Mouse (Mus musculus): ENCODE results near the gene Scrn3.
A peak's percentile ranks its signal among the peaks of the same experiment; 100 is the strongest.

The Scrn3 gene

DNA sequence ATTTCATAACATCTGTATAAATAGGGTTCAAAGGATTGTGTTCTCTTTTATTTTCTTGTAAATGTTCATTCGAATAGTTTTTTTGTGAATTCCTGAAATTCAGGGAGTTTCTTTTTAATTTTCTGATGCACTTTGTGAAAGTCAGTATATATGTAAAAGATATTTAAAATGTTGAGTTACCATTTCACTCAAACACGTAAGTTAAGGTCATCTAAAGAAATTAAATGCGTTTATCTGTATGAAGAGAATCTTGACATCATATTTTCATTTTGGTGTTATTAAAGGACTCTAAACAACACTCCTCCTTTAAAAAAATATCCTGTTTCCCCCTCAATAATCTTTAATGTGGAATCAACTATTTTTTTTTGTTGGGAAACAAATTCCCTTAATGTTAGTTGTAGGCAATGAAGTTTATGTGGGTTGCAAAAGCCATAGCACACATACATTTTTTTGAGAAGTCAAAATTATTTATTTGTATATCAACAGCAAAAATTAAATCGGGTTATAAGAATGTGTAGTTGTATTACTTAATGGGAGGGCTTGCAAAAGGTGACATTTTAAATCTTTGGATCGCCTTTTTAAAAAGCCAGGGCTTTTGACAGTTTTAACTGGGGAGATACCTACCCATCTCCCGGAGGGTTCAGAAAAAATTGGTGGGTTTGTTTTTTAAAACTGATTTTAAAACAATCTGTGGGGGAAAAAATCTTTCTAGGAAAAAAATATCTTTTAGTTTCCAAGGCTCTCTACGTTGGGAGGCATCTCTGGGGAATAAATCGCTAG lies 37.0 kb upstream of the Scrn3 start:
- DNase-seq (ENCODE audit: low spot score in 2 of 2), result no peak

DNA sequence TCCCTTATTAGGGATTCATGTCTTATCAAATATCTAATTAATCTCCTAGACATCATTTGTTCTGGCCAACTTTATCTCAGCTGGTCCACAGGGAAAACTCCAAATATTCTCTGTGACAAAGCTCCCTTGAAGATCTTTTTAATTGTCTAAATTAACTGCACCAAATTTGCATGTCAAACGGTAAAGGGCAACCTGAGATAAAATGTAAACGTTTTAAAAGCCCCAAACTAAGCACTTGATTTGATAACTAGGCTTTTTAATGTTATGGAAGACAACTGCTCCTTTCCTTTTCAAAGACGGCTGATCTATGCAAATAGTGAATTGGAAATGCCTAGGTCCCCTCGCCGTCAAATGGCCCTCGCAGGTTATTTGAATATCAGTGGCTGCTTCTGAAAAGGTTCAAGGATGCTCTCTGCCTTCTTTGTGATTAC lies 36.2 kb upstream of the Scrn3 start:
- DNase-seq (ENCODE audit: low spot score in 2 of 2), result no peak

DNA sequence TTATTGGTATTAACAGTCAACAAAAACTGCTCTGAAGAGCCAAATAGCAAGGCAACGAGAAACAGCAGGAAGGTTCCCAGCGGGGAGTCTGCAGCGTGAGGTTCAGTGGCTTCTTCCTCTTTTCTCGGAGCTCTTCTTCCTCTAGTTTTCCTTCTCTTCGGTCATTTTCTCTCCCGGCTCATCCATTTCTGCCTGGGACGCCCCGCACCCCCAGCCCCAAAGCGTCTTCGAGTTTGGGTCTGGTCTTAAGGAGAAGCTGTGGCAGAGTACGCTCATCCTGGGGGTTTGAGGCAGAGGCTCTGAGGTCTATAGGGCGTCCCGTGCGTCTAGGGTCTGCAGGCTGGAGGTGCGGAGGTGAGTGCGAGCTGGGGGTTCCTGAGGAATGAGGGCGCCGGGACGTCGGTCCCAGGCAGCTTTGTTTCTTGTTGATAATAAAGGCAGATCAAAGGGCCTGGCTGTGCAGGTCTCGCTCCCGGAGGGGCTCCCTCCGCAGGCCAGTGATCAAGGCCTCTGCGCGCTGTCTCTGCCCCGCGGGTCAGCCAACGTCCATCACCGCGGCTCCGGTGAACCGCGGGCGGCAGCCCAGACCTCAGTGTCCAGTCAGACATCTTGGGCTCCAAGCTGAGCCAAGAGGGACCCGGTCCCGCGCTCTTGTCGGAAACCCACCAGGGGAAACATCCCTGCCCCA lies 35.2 kb upstream of the Scrn3 start:
- DNase-seq (ENCODE audit: low spot score in 2 of 2), result no peak

DNA sequence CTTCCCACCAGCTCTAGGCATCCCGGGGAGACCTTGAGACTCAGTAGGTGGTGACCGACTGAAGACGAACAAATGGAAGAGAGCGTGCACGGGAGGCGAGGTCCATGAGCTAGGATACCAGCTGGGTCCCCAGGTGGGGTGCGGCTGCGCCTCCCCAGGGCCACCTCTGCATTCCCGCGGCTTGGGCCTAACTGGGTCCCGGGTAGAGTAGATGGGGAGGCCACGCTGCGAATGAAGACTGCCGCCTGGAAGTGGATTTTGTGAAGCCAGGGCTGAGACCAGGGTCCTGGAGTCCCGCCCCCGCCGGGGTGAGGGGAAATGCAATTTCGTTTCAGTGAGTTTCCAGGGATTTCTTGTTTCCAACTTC lies 34.7 kb upstream of the Scrn3 start:
- no peak for DNase-seq (ENCODE audit: low spot score in 2 of 2)

DNA sequence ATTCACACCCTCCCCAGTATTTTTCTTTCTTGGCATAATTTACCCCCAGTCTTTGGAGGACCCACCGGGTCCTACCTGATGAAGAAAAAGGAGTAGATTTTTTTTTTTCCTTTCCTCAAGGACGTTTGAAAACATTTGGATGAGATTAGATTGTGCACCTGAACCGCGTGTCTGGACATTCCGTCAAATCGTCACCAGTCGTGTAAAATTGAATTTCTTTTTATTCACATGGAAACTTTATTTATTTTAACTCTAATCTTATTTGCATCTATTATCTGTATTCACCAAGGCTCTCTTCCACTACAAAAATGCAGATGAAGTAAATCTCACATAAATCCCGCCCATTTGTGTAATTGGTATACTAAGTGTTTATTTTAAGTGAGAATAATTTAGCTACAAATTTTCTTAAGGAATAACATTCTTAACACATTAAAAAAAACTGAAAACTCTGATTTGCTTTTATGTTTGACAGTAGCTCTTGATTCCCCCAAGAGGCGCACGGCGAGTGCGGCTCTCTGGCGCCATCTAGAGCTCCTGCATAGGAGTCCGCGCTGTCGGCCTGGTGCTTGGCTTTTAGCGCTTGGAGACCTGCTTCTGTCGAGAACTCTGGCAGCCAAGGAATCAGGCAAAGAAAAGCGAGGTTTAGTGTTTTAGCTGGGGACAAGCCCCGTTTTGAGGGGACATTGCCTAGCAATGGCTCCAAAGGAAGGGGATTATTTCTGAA lies 34.1 kb upstream of the Scrn3 start:
- DNase-seq (ENCODE audit: low spot score in 2 of 2), result peak; percentile 65 to 87

DNA sequence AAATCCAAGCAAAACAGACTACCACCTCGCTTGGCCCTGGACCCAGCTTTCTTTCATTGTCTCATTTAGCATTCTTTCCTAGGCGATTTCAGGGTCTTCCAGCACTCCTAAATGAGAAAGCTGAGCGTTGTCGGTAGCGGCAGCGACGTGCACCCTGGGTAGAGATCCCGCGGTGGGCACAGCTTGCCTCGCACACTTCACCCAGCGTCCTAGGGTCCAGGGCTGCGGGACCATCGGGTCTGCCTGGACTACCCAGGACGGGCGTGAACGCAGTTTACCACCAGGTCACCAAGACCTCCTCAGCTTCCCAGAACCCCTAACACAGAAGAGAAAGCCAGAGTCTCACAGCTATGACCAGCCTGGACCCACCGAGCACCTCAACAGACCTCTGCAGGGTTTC lies 33.5 kb upstream of the Scrn3 start:
- DNase-seq (ENCODE audit: low spot score in 2 of 2), result no peak

DNA sequence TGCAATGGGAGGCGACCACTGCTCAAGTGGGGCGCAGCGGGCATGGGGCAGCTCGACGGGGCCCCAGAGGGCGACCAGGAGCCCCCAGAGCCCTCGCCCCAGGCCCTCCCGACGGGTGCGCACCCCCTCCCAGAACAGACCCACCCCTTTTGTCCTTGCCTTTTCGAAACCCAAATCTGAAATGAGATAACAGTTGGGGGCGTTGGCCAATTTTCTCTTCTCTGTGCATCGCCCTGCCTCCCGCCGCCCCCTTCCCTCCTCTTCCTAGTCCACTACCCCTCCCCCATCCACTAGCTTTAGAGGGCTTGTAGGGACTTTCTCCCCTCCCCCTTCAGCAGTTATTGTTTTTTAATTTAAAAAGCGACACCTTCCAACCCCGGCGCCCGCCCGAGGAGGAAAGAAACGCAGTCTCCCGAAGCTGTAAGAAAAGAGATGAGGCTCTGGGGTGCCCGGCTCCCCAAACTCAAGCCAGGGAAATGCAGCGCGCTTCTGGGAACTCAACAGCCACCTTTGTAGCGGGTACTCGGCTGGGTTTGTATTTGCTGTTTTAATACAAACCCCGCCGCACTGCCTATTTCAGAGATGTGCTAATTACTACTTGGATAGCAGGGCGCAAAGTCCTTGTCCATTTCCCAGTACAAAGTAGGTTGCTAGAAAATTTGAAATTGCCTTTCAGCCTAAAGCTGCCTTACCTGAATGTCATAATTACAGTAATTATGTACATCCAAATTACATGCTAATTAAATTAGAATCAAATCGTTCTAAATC lies 32.9 kb upstream of the Scrn3 start:
- DNase-seq (ENCODE audit: low spot score in 2 of 2), result no peak

DNA sequence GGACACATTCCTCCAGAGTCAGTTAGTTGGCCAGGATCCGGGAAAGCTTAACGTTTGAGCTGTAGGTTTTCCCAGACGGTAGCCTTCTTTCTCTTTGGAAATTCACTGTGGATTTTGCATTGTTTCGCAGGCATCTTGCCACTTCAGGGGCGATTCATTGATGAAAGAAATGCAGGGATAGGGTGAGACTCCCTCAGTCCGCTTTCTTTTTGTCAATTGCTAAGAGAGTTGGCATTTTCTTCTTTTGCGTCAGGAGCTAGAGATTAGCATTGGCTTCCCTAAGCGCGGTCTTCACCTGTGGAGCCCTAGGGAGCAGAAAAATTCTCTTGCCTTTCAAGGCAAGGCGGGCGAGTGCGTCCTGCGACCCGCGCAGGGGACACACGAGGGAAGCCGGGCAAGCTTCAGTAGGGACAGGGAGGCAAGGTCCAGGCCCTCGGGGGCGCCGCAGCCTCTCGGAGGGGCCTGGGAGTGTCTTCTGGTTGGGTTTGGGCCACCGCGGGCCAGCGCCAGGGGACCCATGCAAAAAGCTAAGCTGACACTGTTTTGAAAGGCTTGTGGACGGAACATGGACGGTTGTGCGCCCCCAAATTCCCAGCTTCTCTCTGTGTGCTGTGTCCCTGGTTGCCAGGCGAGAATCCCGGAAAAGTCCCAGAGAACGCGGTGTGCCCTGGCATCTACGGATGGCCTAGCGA lies 31.9 kb upstream of the Scrn3 start:
- DNase-seq (ENCODE audit: low spot score in 2 of 2), result no peak

DNA sequence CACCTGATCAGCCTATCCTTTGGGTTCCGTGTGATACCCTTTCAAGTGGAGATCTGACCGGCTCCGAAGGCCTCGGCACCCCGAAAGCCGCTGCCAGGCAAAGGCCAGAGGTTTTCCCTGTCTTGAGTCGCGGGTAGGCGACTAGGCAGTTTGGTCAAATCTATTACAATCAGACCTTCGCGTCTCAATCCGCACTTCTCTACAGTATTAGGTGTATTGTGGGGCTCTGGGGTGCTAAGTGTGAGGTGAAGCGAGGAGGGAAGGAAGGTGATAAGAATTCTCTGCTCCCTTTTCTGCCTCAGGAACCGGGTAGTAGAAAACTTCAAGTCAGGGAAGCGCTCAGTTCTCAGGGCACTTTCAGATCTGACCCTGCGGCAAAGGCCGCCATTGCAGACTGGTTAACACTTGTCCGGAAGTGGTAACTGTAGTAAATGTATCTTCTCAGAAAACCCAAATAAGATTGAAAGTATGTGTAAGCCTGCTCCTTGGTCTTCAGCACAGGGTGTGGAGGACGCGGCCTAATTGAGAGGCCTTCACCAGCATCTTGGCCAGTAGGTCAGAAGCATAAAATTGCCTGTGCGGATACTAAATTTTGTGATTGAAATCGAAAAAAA lies 31.2 kb upstream of the Scrn3 start:
- no peak for DNase-seq (ENCODE audit: low spot score in 2 of 2)

DNA sequence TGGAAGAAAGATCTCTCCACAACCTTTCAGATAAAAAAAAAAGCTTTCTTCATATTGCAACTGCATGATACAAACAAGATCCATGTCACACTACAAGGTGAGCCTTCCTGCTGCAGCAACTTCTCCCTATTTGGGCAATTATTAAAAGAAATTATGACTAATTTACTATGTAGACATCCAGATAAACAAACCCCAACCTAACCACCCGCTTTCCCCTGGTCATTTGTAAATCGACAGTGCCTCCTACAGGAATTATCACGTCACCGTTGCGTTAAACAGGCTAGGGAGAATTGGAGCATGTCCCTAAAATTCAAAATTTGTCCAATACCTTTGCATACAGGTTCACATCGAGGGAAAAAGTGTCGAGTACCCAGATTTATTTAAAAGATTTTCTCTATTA lies 30.7 kb upstream of the Scrn3 start:
- DNase-seq (ENCODE audit: low spot score in 2 of 2), result no peak

DNA sequence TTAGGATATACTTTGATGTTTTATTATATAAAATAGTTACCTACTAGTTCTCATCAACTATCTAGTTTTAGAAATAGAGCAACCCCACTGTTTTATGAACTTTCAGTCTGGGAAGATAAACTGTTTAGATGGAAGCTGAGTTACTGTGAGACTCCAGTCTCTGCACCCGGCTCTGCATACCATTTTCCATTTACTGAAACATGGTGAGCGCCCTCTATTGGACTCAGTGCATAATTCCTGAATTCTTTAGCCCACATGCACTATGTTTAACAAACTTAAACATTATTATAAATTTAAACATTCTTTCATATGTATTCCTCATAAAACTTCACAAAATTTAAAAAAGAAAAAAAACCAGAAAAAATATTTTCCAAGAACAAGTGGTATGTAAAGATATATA lies 26.8 kb upstream of the Scrn3 start:
- no peak for DNase-seq (ENCODE audit: low spot score in 2 of 2)

DNA sequence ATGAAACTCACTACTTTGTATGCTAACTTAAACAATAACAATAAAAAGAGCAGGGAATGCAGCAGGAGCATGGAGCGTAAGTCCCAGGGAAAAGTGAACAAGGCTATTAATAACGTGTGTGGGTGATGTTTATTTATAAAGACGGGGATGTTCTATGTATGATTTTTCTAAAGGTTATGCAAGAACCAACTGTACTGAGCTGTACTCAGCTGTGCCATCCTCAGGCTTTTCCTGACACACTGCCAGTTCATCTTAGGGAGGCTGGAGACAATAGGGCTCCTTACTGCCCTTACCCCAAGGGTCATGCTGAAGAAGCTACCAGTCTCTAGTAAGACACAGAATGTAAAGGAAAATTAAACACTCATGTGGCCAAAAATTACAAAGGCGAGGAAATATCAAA lies 21.3 kb upstream of the Scrn3 start:
- no peak for DNase-seq (ENCODE audit: low spot score in 2 of 2)

DNA sequence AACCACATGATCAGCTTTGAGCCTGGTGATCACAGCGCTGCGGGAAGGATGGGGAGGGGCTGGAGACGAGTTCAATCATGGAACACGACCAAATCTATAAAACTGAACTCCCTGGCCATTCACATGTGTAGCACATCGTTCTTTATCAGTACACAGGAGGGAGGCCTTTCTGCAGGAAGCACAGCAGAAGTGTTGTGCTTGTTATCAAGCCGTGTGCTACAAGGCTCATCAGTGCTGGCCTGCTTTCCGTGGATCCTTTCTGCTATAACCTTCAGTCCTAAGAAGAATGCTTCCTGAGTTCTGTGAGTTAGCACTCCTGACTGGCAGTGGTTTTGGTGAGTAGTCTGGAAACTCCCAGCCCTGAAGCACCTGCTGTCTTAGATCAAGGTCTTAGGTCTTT lies 17.4 kb upstream of the Scrn3 start:
- DNase-seq (ENCODE audit: low spot score in 2 of 2), result no peak

DNA sequence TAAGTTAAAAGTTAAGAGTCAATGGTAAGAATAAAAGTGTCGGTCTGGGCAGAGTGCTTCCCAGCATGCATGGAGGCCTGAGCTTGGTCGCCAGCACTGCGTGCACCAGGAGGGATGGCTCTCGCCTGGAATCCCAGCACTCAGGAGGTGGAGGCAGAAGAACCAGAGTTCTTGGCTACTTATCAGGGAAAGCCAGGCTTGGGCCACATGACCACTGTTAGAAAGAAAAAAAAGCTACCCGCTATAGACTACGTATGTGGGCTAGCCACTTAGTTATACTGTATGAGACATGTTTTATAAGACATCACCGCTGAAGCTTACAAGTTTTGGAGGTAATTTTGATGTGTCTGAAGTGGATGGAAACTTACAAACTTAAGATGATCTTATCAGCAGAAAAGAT lies 14.2 kb upstream of the Scrn3 start:
- no peak for DNase-seq (ENCODE audit: low spot score in 2 of 2)

DNA sequence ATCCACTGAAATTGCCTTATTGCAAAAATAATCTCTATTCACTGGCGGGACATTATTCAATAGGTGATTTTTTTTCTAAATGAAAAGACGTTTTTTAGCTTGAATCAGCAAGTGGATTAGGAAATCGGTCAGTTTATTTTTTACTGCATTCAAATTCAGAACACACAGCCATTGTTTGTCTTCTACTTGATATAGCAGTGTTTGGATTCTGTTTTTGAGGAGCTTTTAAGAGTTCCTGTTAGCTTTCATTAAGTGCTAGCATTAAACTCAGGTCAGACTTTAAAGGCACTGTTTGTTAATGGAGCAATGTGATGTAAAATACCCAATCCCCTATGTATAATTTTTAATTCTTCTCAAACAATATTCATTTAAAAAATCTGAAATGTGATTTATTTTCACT lies 13.6 kb upstream of the Scrn3 start:
- no peak for DNase-seq (ENCODE audit: low spot score in 2 of 2)

DNA sequence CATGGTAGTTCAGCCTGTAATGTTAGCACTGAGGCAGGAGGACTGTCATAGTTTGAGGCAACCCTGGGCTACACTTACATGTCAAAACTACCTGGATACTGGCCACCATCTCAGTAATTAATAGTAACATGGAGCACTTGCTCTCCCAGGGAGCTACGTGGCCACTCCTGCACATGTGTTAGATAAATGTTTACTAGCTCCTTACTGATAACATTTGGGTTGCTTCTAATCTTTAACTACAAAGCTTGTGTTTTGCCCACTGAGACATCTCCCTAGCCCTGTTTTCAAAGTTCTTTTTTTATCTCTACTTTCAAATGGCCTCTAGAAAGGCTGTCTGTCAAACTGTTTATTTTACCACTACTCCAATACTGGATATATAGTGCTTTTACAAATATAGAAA lies 10.4 kb upstream of the Scrn3 start:
- DNase-seq (ENCODE audit: low spot score in 2 of 2), result no peak

DNA sequence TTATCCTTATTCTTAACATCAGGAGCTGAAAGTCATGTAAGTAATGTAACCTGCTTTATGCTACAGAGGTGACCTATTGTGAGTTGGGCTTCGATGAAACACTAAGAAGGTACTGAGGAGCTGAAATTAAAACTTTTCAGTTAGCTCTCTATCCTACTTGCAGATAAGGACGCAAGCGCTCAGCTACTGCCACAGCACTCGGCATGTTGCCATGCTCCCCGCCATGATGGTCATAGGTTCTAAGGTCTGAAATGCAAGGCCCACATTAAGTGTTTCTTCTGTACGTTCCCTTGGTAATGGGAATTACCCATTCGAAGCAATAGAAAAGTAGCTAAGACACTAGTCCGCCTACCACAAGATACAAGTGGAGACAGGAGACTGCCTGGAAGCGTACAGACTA lies 9.7 kb upstream of the Scrn3 start:
- no peak for DNase-seq (ENCODE audit: low spot score in 2 of 2)

DNA sequence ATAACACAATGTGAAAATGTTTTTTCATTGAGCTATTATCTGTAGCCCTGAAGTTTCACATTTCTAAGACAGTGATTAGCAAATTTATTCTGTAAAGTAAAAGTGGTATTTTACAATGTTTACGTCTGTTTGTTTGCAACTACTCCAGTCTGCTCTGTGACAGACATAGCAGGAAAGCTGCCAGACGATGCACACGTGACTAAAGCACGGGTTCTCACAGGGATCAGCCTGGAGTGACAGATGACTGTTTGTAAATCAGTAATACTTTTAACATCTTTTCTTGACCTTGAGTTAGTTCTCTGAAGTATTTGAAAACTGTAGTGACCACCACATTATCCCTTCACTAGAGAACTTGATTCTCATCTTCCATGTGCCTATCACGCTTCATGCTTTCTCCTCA lies 7.9 kb upstream of the Scrn3 start:
- no peak for DNase-seq (ENCODE audit: low spot score in 2 of 2)

DNA sequence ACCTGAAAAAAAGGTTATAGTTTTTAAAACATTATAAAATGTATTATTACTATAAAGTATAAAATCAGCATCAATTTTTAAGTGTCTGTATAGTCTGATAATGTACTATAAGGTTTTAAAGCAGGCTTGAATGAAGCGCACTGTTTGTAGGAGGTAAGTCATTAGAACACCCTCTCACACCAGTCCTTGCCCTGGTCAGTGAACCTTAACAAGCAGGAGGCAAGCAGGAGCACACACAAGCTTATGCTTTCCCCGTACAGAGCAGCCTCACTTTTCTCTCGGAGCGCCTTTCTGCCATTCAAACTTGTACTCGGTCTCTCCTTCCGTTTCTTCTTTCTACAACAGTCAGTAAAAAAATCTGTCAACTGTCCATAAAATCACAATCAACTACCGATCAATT lies 6.4 kb upstream of the Scrn3 start:
- DNase-seq (ENCODE audit: low spot score in 2 of 2), result no peak

DNA sequence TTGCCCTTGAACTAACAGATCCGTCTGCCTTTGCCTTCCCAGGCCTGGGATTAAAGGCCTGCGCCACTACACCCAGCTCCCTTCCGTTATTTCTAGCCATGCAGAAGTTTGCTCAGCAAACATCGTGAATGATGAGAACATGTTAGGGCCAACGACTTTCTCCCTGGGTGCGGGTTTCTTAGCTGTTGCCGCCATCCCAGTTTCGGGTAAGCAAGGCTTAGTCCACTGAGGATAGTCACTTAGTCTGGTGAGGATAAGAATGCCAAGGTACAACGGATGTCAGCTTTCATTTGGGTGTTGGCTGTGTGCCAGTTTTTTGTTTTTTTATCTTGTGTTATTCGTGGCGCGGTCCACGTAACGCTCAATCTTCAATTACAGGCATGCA lies 708 bp downstream of the Scrn3 start:
- DNase-seq (ENCODE audit: low spot score in 2 of 2), result peak in 1 of 2 experiments; percentile 34

DNA sequence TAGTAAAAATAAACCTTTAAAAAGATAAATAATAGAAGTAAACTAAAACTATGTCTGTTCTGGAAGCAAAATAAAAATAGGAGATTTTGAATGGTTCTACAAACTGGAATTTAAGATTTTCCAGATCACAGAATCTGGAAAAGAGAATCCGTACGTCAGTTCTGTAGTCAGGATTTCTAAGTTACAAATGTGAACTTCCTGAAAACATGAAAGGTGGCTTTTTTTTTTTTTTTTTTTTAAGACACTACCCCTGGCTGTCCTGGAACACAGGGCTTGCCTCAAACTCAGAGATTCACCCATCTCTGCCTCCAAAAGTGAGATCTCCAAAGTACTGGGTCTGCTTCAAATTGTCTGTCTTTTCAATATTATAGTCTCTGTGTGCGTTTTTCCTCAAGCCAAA lies 1.9 kb downstream of the Scrn3 start:
- DNase-seq (ENCODE audit: low spot score in 2 of 2), result no peak

Measured in left cerebral cortex, adult 9 months (tissue).